Mouse (Mus musculus): ENCODE data around the gene Dok4.
A peak's percentile ranks its signal among the peaks of the same experiment; 100 is the strongest.

DNA sequence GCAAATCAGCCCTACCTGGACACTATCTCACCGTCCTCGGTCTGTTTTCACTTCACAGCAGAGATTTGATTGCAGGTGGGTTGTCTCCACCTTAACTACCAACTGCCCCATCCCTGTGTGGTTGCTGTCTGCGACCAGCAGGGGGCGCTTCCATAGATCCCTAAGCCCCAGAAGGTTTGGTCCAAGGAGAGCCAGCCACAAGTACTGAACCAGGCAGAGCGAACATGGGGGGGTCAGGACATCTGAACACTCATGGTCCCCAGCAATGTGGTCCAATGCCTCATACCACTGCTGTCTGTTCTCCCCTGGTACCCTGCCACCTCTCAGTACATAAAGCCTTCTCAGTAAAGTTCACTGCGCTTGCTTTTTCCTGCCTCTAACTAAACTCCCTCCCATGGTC lies 1.8 kb downstream of the Dok4 start:
- peak; percentile 96 for TF ChIP-seq CTCF (IDR thresholded peaks at IDR 0.05)
- no peak for TF ChIP-seq EP300 (IDR thresholded peaks at IDR 0.05)
